Mouse (Mus musculus) ES-E14 (cell line): Measurements from ENCODE around the gene Nme9.

Source experiments
- CHD2 ChIP-seq: IDR thresholded peaks from 2 replicates; pipeline ENCODE4 v1.6.1; 2014; ENCODE audit warnings: mild to moderate bottlenecking, low read depth, low read length, inconsistent platforms
- HCFC1 ChIP-seq: IDR thresholded peaks from 2 replicates; pipeline ENCODE4 v1.6.1; 2012; ENCODE audit warnings: low read length, inconsistent platforms, borderline replicate concordance; ENCODE audit not compliant: insufficient read depth
- MAFK ChIP-seq: IDR thresholded peaks from 2 replicates; pipeline ENCODE4 v1.6.1; 2014; ENCODE audit warnings: mild to moderate bottlenecking, low read depth, low read length, inconsistent platforms; ENCODE audit not compliant: insufficient read depth
- ZC3H11A ChIP-seq: IDR thresholded peaks from 2 replicates; pipeline ENCODE4 v1.6.1; 2012; ENCODE audit warnings: low read depth, mild to moderate bottlenecking, inconsistent platforms, low read length, borderline replicate concordance

DNA sequence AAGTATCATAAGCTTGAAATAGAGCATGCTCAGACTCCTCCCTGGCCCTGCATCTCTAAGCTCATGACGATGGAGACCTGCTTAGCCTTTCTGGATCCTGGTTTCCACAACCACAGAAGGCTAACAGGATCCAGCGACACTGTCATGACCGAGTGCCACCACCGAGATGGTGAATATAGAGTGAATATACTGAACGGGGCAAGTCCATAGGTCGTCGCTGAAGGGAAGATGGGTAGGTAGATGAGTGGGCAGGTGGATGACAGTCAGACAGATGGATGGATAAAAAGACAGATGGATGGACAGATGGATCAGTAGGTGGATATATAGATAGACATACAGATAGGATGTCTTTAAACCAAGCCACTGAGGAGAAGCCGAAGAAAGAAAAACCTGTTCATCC is 19.9 kb upstream of the Nme9 start:
- no peak for TF ChIP-seq CHD2
- no peak for TF ChIP-seq MAFK
- TF ChIP-seq HCFC1, result no peak
- no peak for TF ChIP-seq ZC3H11A
